In genomic region chr7:68559440-68560343, GRCm38 (mm10) we compare ENCODE assay signal across 19 mouse cellular contexts.
DNase-seq lines count a peak whose midpoint lies in the region; ATAC-seq lines count a peak whose summit lies in the region.
"Had no signal": no experiment of that assay in that cellular context is flagged by ENCODE, and none has a peak within 500 bp of the region (broad histone marks: within the 10 kb centered on the region; RNA-seq: fewer than 3 reads in every experiment).

No protein-coding gene starts in this region.

- no peaks in the 10 kb centered on the region for H3K36me3 ChIP-seq in forebrain, embryonic 14.5 days (ENCODE audit: control insufficient read depth, insufficient read depth, low read length)
- H3K36me3 ChIP-seq in forebrain, embryonic 10.5 days (replicated peaks): no peaks in the 10 kb centered on the region
- H3K36me3 ChIP-seq in midbrain, embryonic 14.5 days (ENCODE audit: control insufficient read depth, insufficient read depth, low read length): no peaks in the 10 kb centered on the region
- H3K36me3 ChIP-seq in midbrain, embryonic 10.5 days: no peaks in the 10 kb centered on the region
- H3K36me3 ChIP-seq in forebrain, embryonic 15.5 days: no peaks in the 10 kb centered on the region
- H3K36me3 ChIP-seq in limb, embryonic 13.5 days: no peaks in the 10 kb centered on the region
- H3K36me3 ChIP-seq: liver, embryonic 12.5 days; neural tube, embryonic 13.5 days had no signal

- no peaks in the 10 kb centered on the region for H3K9me3 ChIP-seq in forebrain, embryonic 14.5 days (replicated peaks; ENCODE audit: control insufficient read depth, low read length)
- H3K9me3 ChIP-seq in forebrain, embryonic 10.5 days: no peaks in the 10 kb centered on the region
- H3K9me3 ChIP-seq in midbrain, embryonic 14.5 days (ENCODE audit: control insufficient read depth, low read length): no peaks in the 10 kb centered on the region
- no peaks in the 10 kb centered on the region for H3K9me3 ChIP-seq in midbrain, embryonic 10.5 days (replicated peaks)
- H3K9me3 ChIP-seq in forebrain, embryonic 15.5 days: no peaks in the 10 kb centered on the region
- no peaks in the 10 kb centered on the region for H3K9me3 ChIP-seq in limb, embryonic 13.5 days
- H3K9me3 ChIP-seq: liver, embryonic 12.5 days; megakaryocyte, embryonic 14.5 days; neural tube, embryonic 13.5 days had no signal

- no peak overlapping the region for H3K9ac ChIP-seq in forebrain, embryonic 14.5 days (ENCODE audit: low read length)
- H3K9ac ChIP-seq in midbrain, embryonic 14.5 days (replicated peaks; ENCODE audit: low read length): no peak overlapping the region
- no peak overlapping the region for H3K9ac ChIP-seq in forebrain, embryonic 15.5 days (replicated peaks)
- H3K9ac ChIP-seq in limb, embryonic 13.5 days: no peak overlapping the region
- H3K9ac ChIP-seq: liver, embryonic 12.5 days; neural tube, embryonic 13.5 days had no signal

- ATAC-seq in forebrain, embryonic 14.5 days: peak; percentile 42; the same call in 1 of the 2 replicates
- ATAC-seq in midbrain, embryonic 14.5 days (ENCODE audit: low FRiP score, low TSS enrichment): no peak
- 0 out of 2 replicates have a peak, but pooled peaks have one; percentile 29 for ATAC-seq in forebrain, embryonic 15.5 days (replicated peaks)
- no peak for ATAC-seq in limb, embryonic 13.5 days (ENCODE audit: low FRiP score, low read depth)
- ATAC-seq: liver, embryonic 12.5 days had no signal

- 35% methylated on average over 15 of the region's 15 CpGs for WGBS in forebrain, embryonic 14.5 days
- WGBS in forebrain, embryonic 10.5 days: 76% methylated on average over 15 of the region's 15 CpGs
- 68% methylated on average over 15 of the region's 15 CpGs for WGBS in midbrain, embryonic 14.5 days
- WGBS in midbrain, embryonic 10.5 days: 82% methylated on average over 15 of the region's 15 CpGs
- 37% methylated on average over 15 of the region's 15 CpGs for WGBS in forebrain, embryonic 15.5 days
- WGBS in limb, embryonic 13.5 days: 14% methylated on average over 15 of the region's 15 CpGs

- no peak overlapping the region for H3K4me3 ChIP-seq in forebrain, embryonic 14.5 days (ENCODE audit: low read depth, low read length)
- H3K4me3 ChIP-seq in forebrain, embryonic 10.5 days: no peak overlapping the region
- no peak overlapping the region for H3K4me3 ChIP-seq in midbrain, embryonic 14.5 days (replicated peaks; ENCODE audit: low read depth, low read length)
- H3K4me3 ChIP-seq in midbrain, embryonic 10.5 days: no peak overlapping the region
- no peak overlapping the region for H3K4me3 ChIP-seq in forebrain, embryonic 15.5 days
- no peak overlapping the region for H3K4me3 ChIP-seq in limb, embryonic 13.5 days
- H3K4me3 ChIP-seq: liver, embryonic 12.5 days; megakaryocyte, embryonic 14.5 days; neural tube, embryonic 13.5 days had no signal

- no peaks in the 10 kb centered on the region for H3K4me1 ChIP-seq in forebrain, embryonic 14.5 days (ENCODE audit: control insufficient read depth, insufficient read depth, low read length)
- H3K4me1 ChIP-seq in forebrain, embryonic 10.5 days: peaks cover 10% of the 10 kb centered on the region
- no peaks in the 10 kb centered on the region for H3K4me1 ChIP-seq in midbrain, embryonic 14.5 days (ENCODE audit: control insufficient read depth, insufficient read depth, low read length)
- H3K4me1 ChIP-seq in midbrain, embryonic 10.5 days: no peaks in the 10 kb centered on the region
- 0 out of 2 replicates have a peak, but pooled peaks cover 3% of the 10 kb centered on the region for H3K4me1 ChIP-seq in forebrain, embryonic 15.5 days
- H3K4me1 ChIP-seq in limb, embryonic 13.5 days: peaks cover 9% of the 10 kb centered on the region; the same call in 1 of the 2 replicates
- H3K4me1 ChIP-seq: liver, embryonic 12.5 days; megakaryocyte, embryonic 14.5 days had no signal

- H3K4me2 ChIP-seq in forebrain, embryonic 14.5 days (ENCODE audit: low read length): no peak overlapping the region
- H3K4me2 ChIP-seq in midbrain, embryonic 14.5 days (ENCODE audit: low read length): no peak overlapping the region
- no peak overlapping the region for H3K4me2 ChIP-seq in forebrain, embryonic 15.5 days (replicated peaks)
- peak overlapping the region; percentile 37 for H3K4me2 ChIP-seq in limb, embryonic 13.5 days (replicated peaks)
- H3K4me2 ChIP-seq: heart, embryonic 11.5 days; liver, embryonic 12.5 days; neural tube, embryonic 13.5 days had no signal

- no peaks in the 10 kb centered on the region for H3K27me3 ChIP-seq in forebrain, embryonic 14.5 days (replicated peaks; ENCODE audit: control insufficient read depth, insufficient read depth, low read length)
- no peaks in the 10 kb centered on the region for H3K27me3 ChIP-seq in forebrain, embryonic 10.5 days (ENCODE audit: poor library complexity, severe bottlenecking)
- H3K27me3 ChIP-seq in midbrain, embryonic 14.5 days (ENCODE audit: control insufficient read depth, insufficient read depth, low read length): no peaks in the 10 kb centered on the region
- H3K27me3 ChIP-seq in midbrain, embryonic 10.5 days (ENCODE audit: low read depth, poor library complexity, severe bottlenecking): no peaks in the 10 kb centered on the region
- H3K27me3 ChIP-seq in forebrain, embryonic 15.5 days: no peaks in the 10 kb centered on the region
- H3K27me3 ChIP-seq in limb, embryonic 13.5 days: peaks cover 35% of the 10 kb centered on the region
- H3K27me3 ChIP-seq: liver, embryonic 12.5 days; megakaryocyte, embryonic 14.5 days; neural tube, embryonic 13.5 days had no signal

- no peak overlapping the region for H3K27ac ChIP-seq in forebrain, embryonic 14.5 days (ENCODE audit: low read depth, low read length)
- H3K27ac ChIP-seq in forebrain, embryonic 10.5 days: no peak overlapping the region
- H3K27ac ChIP-seq in midbrain, embryonic 14.5 days (replicated peaks; ENCODE audit: low read depth, low read length): no peak overlapping the region
- H3K27ac ChIP-seq in midbrain, embryonic 10.5 days (replicated peaks): no peak overlapping the region
- no peak overlapping the region for H3K27ac ChIP-seq in forebrain, embryonic 15.5 days (replicated peaks)
- H3K27ac ChIP-seq in limb, embryonic 13.5 days: no peak overlapping the region
- H3K27ac ChIP-seq: liver, embryonic 12.5 days; neural tube, embryonic 13.5 days had no signal

- DNase-seq in forebrain, embryonic 14.5 days (ENCODE audit: low spot score): peak; percentile 49
- DNase-seq in forebrain, embryonic 10.5 days (ENCODE audit: extremely low spot score, low spot score): no peak
- DNase-seq in midbrain, embryonic 14.5 days: peak; percentile 14
- DNase-seq in midbrain, embryonic 10.5 days (ENCODE audit: low spot score): no peak
- DNase-seq in c-Kit-positive CD71-positive TER-119-positive erythroid progenitor cells, embryonic 14.5 days (ENCODE audit: low spot score): no peak
- DNase-seq: adrenal gland, postnatal 36 days; cerebellum, adult 8-10 months; gastrocnemius, postnatal 36 days; heart, postnatal 10 days; kidney, adult 9 months; lung, adult 2 months; right cerebral cortex, postnatal 14 days; thymus, adult 2 months had no signal

Comparison
In these comparisons a context has a peak if more than half of its experiments do, and no peak if none do; other contexts are left out.
1. DNase-seq: peak in forebrain, embryonic 14.5 days (single experiment) and midbrain, embryonic 14.5 days (single experiment); none in forebrain, embryonic 10.5 days (single experiment), midbrain, embryonic 10.5 days (single experiment) and c-Kit-positive CD71-positive TER-119-positive erythroid progenitor cells, embryonic 14.5 days (single experiment).
2. ATAC-seq: peak in forebrain, embryonic 14.5 days (single experiment) and forebrain, embryonic 15.5 days (single experiment); none in midbrain, embryonic 14.5 days (single experiment) and limb, embryonic 13.5 days (single experiment).